Mouse (Mus musculus) G1E-ER4 (cell line): ENCODE measurements around the gene Agtrap. TPM values are rescaled to one million over a fixed set of nuclear protein-coding genes. Genes with fewer than 3 reads are reported as not detected.

ENCODE experiments used
- GATA1 ChIP-seq: IDR thresholded peaks from one replicate; pipeline ENCODE4 v1.8.0; 2012; ENCODE audit warnings: low read length, inconsistent platforms
- polyA plus RNA-seq: library from polyadenylated mRNA; stranded (reverse); fragments of >175 nt; gene quantifications from 2 replicates; pipeline ENCODE4 v1.2.3, GENCODE M21; 2012

The Agtrap gene
- polyA plus RNA-seq, 1 experiment, result 3.1 TPM

DNA sequence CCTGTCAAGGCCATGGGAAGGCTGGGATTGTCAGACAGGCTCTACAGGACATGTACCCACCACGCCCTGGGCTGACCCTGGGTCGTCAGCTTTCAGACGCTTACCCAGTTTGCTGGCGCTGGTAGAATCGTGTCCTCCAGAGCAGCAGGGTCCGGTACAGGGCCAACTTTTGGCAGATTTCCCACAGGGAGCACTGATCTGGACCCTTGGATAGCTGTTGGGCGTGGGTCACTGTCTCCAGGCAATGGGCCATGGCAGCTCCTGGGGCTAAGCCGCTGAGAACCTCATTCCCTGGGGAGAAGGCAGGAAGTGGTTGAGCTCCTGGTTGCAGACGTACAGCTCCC lies 21.5 kb downstream of the Agtrap start:
- TF ChIP-seq GATA1, result no peak

DNA sequence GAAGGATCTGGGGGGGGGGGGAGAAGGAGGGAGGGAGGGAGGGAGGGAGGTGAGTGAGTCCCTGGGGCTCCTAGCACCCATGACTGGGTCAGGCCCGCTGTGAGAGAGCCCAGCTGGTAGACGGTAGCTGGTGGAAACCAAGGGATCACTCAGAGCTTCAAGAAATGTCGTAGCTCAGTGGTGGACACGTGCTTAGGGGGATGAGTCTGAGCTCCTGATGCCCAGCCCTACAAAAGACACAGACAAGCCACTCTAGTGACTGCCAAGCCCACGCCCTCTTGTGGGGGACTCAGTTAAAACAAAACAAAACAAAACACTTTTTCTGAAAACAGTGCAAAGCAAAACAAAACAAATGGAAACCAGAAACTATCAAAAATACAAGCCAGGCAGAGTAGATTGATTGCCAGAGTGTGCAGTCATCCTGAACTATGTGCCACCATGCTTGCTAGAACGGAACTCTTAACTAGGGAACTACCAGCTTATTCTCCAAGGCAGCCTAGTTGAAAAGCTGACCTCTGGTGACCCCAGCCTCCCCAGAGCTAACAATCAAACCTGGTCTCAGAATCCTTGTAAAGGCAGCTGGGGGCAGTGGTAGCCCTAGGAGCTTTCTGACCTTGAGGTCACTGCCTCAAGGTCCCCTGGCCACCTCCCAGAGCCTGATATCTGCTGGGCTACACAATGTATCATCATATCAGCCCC lies 22.0 kb downstream of the Agtrap start:
- TF ChIP-seq GATA1, result no peak

DNA sequence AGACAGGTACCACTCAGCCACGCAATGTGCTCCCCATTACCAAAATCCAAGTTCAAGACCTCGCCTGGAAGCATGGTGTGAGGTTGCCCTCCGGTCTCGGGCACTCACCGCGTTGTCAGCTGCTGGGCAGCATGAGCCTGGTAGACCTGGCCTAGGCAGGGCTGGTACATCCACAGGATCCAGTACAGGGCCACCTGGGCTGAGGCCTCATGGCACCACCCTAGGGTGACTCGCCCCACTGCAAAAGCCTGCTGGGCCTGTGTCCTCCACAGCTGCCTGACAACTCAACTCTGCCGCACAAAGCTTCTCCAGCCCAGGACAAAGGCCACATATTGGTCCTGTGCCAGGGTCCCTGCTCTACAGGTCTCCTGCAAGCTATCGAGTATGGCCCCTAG lies 26.7 kb downstream of the Agtrap start:
- TF ChIP-seq GATA1, result no peak

DNA sequence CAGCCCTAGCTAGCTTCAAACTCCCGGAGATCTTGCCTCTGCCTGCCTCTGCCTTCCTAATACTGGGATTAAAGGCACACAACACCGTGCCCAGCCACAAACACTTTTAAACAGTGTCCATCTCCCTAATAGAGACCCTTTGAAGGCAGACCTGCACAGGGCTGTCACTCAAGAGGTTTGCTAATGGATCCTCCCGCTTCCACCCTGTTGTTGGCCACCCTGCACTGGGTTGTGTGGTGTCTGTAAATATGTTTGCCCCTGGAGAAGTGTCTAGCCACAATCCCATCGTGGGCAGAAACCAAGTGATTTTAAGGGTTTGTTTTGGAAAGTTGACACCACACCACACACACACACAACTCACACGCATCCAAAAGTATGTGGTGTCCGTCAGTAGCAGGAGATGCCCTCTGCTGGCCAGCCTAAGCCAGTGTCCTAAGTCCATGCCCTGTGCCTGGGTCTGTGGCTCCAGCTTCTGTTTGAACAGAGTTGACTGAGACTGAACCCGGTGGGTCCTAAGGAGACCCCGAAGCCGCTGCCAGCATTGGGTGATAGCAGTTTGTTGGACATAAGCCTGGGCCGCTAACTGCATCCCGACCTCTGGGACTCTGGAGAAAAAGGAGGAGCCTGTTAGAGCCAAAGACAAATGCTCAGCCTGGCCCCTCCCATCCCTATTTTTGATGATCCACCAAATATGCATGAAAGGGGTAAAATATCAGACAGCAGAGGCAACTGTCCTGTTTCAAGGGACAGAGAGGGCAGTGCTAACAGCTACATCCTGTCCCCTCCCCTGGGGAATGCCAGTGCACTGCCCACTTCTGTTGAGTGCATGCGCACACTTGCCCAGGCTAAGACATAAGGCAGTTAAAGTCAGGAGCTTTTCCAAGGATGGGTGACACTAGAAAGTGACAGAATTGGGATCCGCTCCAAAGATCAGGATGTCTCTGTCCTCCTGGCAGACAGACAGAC lies 27.4 kb downstream of the Agtrap start:
- no peak for TF ChIP-seq GATA1

DNA sequence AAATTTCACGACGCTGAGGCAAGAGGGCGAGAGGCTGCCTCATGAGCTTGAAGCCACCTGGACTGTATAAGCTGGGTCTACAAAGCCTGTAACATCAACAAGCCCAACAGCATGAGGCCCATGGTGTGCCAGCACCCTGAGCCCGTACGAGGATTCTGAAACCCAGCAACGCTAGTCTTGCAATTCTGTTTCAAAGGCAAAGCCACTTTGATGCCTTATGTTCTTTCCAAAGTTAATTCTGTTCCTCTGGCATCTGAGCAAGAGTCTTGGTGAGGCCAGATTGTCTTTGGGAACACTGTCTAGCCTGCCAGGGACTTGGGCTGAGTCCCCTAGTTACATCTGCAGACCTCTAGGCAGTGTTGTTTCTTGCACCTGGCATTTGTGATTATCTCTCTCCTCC lies 28.8 kb downstream of the Agtrap start:
- TF ChIP-seq GATA1, result no peak

DNA sequence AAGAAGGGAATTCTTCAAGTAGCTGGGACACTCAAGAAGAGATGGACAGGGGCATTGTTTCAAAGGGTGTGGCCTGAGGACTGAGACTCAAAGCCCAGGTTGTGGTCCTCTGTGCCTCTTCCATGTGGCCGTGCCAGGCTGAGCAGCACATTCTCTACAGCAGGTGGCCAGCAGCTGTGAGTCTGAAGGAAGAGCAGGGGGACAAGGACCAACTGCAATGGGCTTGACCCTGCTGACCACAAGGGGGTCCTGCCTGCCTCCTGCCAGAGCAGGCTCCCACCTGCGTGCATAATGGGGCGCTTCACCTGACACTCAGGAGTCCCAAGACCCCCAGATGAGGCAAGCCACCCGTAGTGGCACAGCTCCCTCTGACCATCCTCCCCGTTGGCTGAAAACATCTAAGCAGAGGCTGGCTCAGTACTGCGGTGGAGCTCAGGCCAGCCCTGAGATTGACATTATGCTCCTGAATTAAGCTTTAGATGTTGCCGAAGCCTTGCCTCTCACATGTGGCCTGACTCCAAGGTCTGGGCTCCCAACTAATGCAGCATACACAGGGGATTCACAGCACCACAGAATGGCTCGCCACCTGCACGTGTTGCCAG lies 29.5 kb downstream of the Agtrap start:
- TF ChIP-seq GATA1, result no peak

DNA sequence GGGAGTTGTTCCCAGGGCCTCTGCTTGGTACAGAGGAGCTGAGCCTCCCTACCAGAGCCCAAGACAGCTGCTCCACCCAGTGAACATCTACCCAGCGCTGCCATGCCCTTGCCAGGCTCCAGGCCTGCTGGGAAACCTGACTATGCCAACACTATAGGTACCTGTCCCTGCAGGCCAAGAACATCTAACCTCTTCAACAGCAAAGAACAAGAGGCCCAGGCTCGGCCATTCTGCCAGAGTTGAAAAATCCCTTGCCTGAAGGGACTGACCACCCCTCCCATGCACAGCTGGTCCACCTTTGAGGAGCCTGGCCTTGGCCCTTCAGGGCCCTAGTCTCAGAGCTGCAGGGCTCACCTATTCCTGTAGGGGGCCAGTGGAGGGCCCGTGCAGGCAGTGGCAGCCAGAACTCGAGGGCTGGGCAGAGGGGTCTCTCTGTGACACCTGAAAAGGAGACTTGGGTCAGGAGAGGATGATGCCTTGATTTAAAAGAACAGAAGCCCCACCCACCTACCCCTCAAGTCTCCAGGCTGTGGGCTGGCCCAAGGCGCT lies 30.1 kb downstream of the Agtrap start:
- TF ChIP-seq GATA1, result no peak

DNA sequence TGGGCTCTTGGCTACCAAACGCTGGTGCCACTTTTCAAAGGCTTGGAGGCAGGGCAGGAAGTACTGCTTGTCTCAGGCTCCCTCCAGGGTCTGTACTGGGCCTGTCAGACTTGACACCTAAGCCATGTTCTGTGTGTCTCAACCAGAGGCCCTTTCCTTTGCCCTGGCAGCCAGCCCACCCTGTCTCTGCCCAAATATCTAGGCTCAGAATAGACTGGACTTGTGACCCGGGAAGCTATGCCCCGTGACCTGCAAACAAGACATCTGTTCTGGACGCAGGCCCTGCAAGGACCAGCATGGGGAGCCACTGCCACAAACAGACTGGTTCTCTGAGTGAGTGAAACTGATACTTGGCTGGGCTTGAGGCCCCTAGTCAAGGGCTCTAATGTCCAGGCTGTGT lies 31.0 kb downstream of the Agtrap start:
- TF ChIP-seq GATA1, result no peak

DNA sequence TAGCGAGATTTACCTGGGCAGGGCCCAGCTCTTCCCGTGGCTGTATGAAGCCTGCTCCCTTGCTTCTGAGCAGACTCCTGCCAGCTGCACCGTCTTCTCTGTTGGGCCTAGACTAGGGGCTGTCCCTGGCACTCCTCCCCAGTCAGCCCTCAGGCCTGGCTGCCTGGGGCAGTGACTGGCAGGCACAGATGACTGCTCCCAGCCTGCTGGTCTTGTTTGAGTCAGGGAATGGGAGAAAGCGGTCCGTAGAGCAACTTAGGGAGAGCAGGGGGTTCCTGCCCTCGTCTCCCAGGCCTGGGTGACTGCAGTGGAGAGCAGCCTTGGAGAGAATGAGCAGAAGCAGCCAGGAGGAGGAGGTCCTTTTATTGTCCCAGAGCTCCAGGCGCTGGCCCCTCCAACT lies 31.6 kb downstream of the Agtrap start:
- no peak for TF ChIP-seq GATA1

DNA sequence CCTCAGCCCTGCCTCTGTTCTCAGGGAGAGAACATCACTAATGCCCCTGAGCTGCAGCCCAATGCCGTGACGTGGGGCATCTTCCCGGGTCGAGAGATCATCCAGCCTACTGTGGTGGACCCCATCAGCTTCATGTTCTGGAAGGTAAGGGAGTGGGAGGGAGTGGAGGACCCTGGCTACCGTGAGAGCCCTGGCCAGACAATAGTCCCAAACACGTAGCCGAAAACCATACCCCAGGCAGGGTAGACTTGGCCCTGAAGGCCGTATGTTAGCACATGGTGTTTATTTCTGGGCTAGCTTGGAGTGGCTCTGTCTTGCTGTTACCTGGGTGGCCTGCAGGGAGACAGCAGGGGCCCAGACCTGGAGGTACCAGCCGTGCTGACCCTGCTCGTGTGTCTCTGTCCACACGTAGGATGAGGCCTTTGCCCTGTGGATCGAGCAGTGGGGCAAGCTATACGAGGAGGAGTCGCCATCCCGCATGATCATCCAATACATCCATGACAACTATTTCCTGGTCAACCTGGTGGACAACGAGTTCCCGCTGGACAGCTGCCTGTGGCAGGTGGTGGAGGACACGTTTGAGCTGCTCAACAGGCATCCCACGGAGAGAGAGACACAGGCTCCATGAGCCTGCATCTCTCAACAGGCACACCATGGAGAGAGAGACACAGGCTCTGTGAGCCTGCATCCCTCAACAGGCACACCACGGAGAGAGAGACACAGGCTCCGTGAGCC lies 32.7 kb downstream of the Agtrap start:
- TF ChIP-seq GATA1, result no peak

DNA sequence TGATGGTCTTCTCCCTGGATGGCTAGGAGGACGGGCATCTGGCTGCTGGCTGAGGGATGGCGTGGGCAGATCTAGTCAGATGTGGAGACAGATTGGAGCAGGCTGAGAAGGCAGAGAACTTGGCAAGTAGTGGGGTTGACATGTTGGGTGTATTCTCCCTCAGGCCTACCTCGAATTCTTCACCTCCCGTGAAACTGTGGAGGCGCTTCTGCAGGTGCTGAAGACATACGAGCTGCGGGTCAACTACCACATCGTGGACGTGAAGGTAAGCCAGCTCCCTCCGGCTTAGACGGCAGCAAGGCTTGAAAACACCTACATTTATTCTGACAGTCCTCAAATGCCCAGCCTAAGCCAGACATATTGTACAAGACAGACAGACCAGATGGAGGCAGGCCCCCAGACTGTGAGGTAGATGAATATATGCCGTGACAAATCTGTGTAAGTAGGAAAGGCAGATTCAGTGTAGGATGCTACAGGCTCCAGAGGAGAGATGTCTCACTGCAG lies 34.4 kb downstream of the Agtrap start:
- no peak for TF ChIP-seq GATA1

DNA sequence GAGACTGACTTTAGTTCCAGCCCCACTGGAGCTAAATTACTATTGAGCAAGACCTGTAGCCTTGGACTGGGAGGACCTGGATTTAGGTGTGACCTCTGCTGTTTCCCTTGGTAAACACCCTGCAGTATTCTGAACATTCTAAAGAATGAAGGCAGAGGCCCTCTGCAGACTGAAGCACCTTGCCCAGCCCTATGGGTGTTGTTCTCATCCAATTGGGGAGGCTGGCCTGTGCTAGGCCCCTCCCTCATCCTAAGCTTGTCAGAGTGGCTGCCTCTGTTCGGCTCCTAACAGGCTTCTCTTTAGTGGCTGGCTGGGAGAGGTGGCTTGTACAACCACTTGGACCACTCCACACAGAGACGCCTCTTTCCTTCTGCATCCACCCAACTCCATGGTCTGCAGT lies 34.9 kb downstream of the Agtrap start:
- no peak for TF ChIP-seq GATA1

DNA sequence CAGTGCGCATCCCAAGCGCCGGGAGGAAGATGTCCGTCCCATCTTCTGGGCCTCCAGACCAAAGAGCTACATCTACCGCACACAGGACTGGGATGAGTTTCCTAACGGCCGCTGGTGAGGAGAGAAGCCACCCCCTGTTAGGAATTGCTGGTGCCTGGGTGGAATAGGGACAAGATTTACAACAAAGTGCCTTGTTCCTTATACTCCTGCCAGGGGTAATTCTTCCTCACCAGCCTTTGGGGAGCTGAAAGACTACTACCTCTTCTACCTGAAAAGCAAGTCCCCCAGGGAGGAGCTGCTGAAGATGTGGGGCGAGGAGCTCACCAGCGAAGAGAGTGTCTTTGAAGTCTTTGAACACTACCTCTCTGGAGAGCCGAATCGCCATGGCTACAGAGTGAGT lies 35.9 kb downstream of the Agtrap start:
- no peak for TF ChIP-seq GATA1

DNA sequence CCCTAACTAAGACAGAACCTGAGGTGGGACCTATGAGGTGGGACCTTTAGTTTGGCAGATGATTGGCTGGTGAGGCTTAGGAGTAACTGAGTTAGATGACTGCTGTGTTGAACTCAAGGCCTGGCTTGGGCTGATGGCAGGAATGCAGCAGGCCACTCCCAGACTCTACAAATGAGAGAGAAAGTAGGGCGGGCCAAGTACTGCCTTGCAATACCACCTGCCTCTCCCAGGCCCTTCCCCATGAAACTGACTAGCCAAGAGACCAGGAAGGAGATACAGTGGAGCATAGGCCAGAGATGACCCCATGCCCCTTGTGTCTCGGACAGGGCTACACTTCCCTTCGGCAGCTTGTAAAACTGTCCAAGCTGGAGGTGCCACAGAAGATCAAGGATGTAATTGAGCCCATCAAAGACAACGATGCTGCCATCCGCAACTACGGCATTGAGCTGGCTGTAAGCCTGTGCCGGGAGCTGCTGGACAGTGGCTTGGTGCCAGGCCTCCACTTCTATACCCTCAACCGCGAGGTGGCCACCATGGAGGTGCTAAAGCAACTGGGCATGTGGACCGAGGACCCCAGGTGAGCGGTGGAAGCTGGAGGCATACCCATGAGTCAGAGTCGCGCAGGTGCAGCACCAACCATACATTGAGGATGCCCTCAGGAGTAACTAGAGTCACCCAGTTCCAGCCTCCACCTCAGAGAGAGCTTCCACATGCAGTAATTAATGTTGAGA lies 36.6 kb downstream of the Agtrap start:
- no peak for TF ChIP-seq GATA1

DNA sequence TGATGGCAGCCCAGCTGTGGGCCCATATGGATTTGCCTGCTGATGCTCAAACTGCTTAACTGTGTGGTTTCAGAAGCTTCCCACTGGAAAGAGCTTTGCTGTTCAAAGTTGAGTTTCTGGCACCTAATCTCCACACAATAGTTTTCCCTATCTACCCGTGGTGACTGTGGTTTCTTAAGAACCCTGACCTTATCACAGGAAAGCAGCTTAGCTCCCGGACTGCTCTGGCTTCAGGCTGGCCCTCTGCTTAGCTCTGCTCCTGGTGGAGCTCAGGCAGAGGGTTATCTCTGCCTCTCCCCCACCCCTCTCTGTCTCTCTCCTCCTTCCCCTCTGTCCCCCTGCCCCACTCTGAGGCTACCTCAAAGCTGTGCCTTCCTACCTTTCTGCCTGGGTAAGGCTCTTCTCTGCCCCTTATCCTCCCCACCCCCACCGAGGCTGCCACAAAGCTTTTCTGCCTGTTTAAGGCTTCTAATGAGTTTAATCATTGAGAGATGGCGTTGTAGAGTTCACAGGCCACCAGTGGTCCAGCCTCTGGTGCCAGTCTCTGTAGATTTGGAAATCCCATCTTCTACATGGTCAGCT lies 41.3 kb downstream of the Agtrap start:
- peak; percentile 95 for TF ChIP-seq GATA1
